Mouse (Mus musculus) left cerebral cortex, postnatal 4 days (tissue): Measurements from ENCODE around the gene Wap. TPM values are rescaled to one million over a fixed set of nuclear protein-coding genes. Genes with fewer than 3 reads are reported as not detected.

Experiments
- DNase-seq: peaks from one replicate; pipeline ENCODE4 v3.0.0-alpha.2; 2022
- intact Hi-C: fragments of 180-260 bp; cut with DNase I; formaldehyde crosslinking; loops from one replicate; pipeline ENCODE4 v1.15.1; 2025
- total RNA-seq, 2 experiments: library from RNA; stranded (reverse); gene quantifications; 2 replicates each; pipeline ENCODE4 v1.2.3; 2021

The Wap gene
- not detected for total RNA-seq

GRCm38 (mm10) chr11:6638537-6638936, at the start of gene Wap:
TSS of gene Wap (minus strand) at chr11:6638637.
- intact Hi-C loops = no loop called here
- DNase-seq = no peak

GRCm38 (mm10) chr11:6684741-6685140, 46.3 kb upstream of the Wap start:
- DNase-seq = no peak
- intact Hi-C loops = no loop called here

- intact Hi-C loops = no loop called here
- no peak for DNase-seq
Observed at GRCm38 (mm10) chr11:6680397-6680818, 42.0 kb upstream of the Wap start.

- intact Hi-C loops = no loop called here
- no peak for DNase-seq
Observed at GRCm38 (mm10) chr11:6679694-6680396, 41.4 kb upstream of the Wap start.

GRCm38 (mm10) chr11:6677530-6677929, 39.1 kb upstream of the Wap start:
- DNase-seq = peak; percentile 35
- intact Hi-C loops = no loop called here

- no peak for DNase-seq
- intact Hi-C loops = no loop called here
Observed at GRCm38 (mm10) chr11:6676641-6677040, 38.2 kb upstream of the Wap start.

- intact Hi-C loops = no loop called here
- no peak for DNase-seq
Observed at GRCm38 (mm10) chr11:6675402-6675801, 37.0 kb upstream of the Wap start.

GRCm38 (mm10) chr11:6674701-6675100, 36.3 kb upstream of the Wap start:
- intact Hi-C loops = no loop called here
- DNase-seq = no peak

GRCm38 (mm10) chr11:6670826-6671225, 32.4 kb upstream of the Wap start:
- intact Hi-C loops = no loop called here

GRCm38 (mm10) chr11:6670044-6670443, 31.6 kb upstream of the Wap start:
- DNase-seq = no peak
- intact Hi-C loops = no loop called here

More at GRCm38 (mm10) chr11:6670826-6671225, 32.4 kb upstream of the Wap start:
- DNase-seq = no peak

- intact Hi-C loops = no loop called here
- DNase-seq = no peak
Observed at GRCm38 (mm10) chr11:6669041-6669440, 30.6 kb upstream of the Wap start.

GRCm38 (mm10) chr11:6666634-6667033, 28.2 kb upstream of the Wap start:
- intact Hi-C loops = no loop called here
- no peak for DNase-seq

- intact Hi-C loops = no loop called here
- DNase-seq = no peak
Observed at GRCm38 (mm10) chr11:6661206-6661605, 22.8 kb upstream of the Wap start.

GRCm38 (mm10) chr11:6658271-6658670, 19.8 kb upstream of the Wap start, which contains the start of gene Ramp3:
TSS of gene Ramp3 (plus strand) at chr11:6658521.
- peak; percentile 77 for DNase-seq
- intact Hi-C loops = loop anchor here (10.0 kb wide), 2 partner anchors 507 to 537 kb away; partner anchors contain the start of gene Igfbp1

GRCm38 (mm10) chr11:6654903-6655302, 16.5 kb upstream of the Wap start:
- intact Hi-C loops = loop anchor here (1.0 to 10.0 kb wide), 3 partner anchors 114 to 540 kb away; partner anchors contain the start of gene Igfbp1
- DNase-seq = peak; percentile 88

- DNase-seq = peak; percentile 14
- intact Hi-C loops = loop anchor here (10.0 kb wide), 2 partner anchors 512 to 542 kb away; partner anchors contain the start of gene Igfbp1
Observed at GRCm38 (mm10) chr11:6652978-6653377, 14.5 kb upstream of the Wap start.

- intact Hi-C loops = loop anchor here (10.0 kb wide), 2 partner anchors 514 to 544 kb away; partner anchors contain the start of gene Igfbp1
- no peak for DNase-seq
Observed at GRCm38 (mm10) chr11:6650519-6650918, 12.1 kb upstream of the Wap start.

GRCm38 (mm10) chr11:6647831-6648724, 9.6 kb upstream of the Wap start:
- intact Hi-C loops = no loop called here

GRCm38 (mm10) chr11:6644566-6644965, 6.1 kb upstream of the Wap start:
- intact Hi-C loops = no loop called here
- peak; percentile 35 for DNase-seq

More at GRCm38 (mm10) chr11:6647831-6648724, 9.6 kb upstream of the Wap start:
- no peak for DNase-seq

- intact Hi-C loops = no loop called here
- no peak for DNase-seq
Observed at GRCm38 (mm10) chr11:6639072-6639471, 635 bp upstream of the Wap start.

- intact Hi-C loops = no loop called here
- no peak for DNase-seq
Observed at GRCm38 (mm10) chr11:6636150-6636549, 2.3 kb downstream of the Wap start.
